Mouse (Mus musculus) cerebellum, adult 11-12 months (tissue): ENCODE measurements at regions not wholly inside any gene's neighbourhood (a gene's known extent, or its start where the extent isn't known, plus 50 kb on each side); places are given as distances from the start of the nearest gene placed in this dataset.
"Not testable (repeated sequence)": the region's sequence is repeated elsewhere in the genome, so short reads cannot be mapped to it uniquely, and the experiment has no call there.

Experiments used
- DNase-seq: peaks from one replicate; pipeline ENCODE4 v3.0.0; 2022

- DNase-seq: no peak
These were observed 59.0 kb upstream of the Kbtbd8 start for GRCm38 (mm10) chr6:95058017-95058416.

GRCm38 (mm10) chr6:95056222-95056621 is 60.8 kb upstream of the Kbtbd8 start:
- no peak for DNase-seq

GRCm38 (mm10) chr6:95053717-95054382 is 63.2 kb upstream of the Kbtbd8 start:
- no peak for DNase-seq

GRCm38 (mm10) chr6:95041351-95041750 is 75.7 kb upstream of the Kbtbd8 start:
- not testable (repeated sequence) for DNase-seq

GRCm38 (mm10) chr6:95024239-95024638 is 92.8 kb upstream of the Kbtbd8 start:
- DNase-seq: no peak

- no peak for DNase-seq
These were observed 95.3 kb upstream of the Kbtbd8 start for GRCm38 (mm10) chr6:95021724-95022123.

GRCm38 (mm10) chr6:95017911-95018310 is 99.1 kb upstream of the Kbtbd8 start:
- DNase-seq: no peak

- DNase-seq: no peak
These were observed 99.6 kb upstream of the Kbtbd8 start for GRCm38 (mm10) chr6:95017484-95017883.

GRCm38 (mm10) chr6:95013096-95013495 is 103.9 kb upstream of the Kbtbd8 start:
- no peak for DNase-seq

GRCm38 (mm10) chr6:95006485-95006884 is 110.6 kb upstream of the Kbtbd8 start:
- DNase-seq: no peak

GRCm38 (mm10) chr6:95003716-95004115 is 113.3 kb upstream of the Kbtbd8 start:
- no peak for DNase-seq

- no peak for DNase-seq
These were observed 117.5 kb upstream of the Kbtbd8 start for GRCm38 (mm10) chr6:94999562-94999961.

GRCm38 (mm10) chr6:94999002-94999401 is 118.0 kb upstream of the Kbtbd8 start:
- DNase-seq: no peak

GRCm38 (mm10) chr6:94998371-94998770 is 118.7 kb upstream of the Kbtbd8 start:
- DNase-seq: no peak

GRCm38 (mm10) chr6:94994376-94994775 is 122.7 kb upstream of the Kbtbd8 start:
- no peak for DNase-seq

- no peak for DNase-seq
These were observed 129.6 kb upstream of the Kbtbd8 start for GRCm38 (mm10) chr6:94987427-94987826.

- no peak for DNase-seq
These were observed 130.7 kb upstream of the Kbtbd8 start for GRCm38 (mm10) chr6:94986346-94986745.

GRCm38 (mm10) chr6:94984411-94984895 is 132.6 kb upstream of the Kbtbd8 start:
- DNase-seq: no peak

GRCm38 (mm10) chr6:94968683-94969082 is 148.4 kb upstream of the Kbtbd8 start:
- no peak for DNase-seq

- no peak for DNase-seq
These were observed 150.1 kb upstream of the Kbtbd8 start for GRCm38 (mm10) chr6:94966962-94967361.

GRCm38 (mm10) chr6:94963204-94963603 is 153.8 kb upstream of the Kbtbd8 start:
- no peak for DNase-seq

GRCm38 (mm10) chr6:94962411-94963087 is 154.5 kb upstream of the Kbtbd8 start:
- DNase-seq: no peak

GRCm38 (mm10) chr6:94961821-94962220 is 155.2 kb upstream of the Kbtbd8 start:
- no peak for DNase-seq

GRCm38 (mm10) chr6:94957990-94958389 is 159.1 kb upstream of the Kbtbd8 start:
- no peak for DNase-seq
